Mouse (Mus musculus) lung, embryonic 16.5 days (tissue): Measurements from ENCODE around the gene Zfp692. TPM values are rescaled to one million over a fixed set of nuclear protein-coding genes. Genes with fewer than 3 reads are reported as not detected.

Experiments
- polyA plus RNA-seq: library from polyadenylated mRNA; unstranded; fragments of >200 nt; fragmentation: Nextera tagmentation; extraction: Ambion mirVana; gene quantifications from 2 replicates; pipeline ENCODE4 v1.2.1, GENCODE M21; 2015

The Zfp692 gene
- polyA plus RNA-seq, 1 experiment from 2014 or later = 24.4 TPM

Other genes starting within 250 kb of the Zfp692 start
- not detected in 2 replicates for gene Gm12248, start 213.9 kb upstream of the Zfp692 start, polyA plus RNA-seq
- gene Cnot8, start 202.9 kb upstream of the Zfp692 start, polyA plus RNA-seq = 87.2 and 98.8 TPM in 2 replicates
- gene Gemin5, start 138.5 kb upstream of the Zfp692 start, polyA plus RNA-seq = 14.7 and 15.1 TPM in 2 replicates
- 108 and 109 TPM in 2 replicates for gene Mrpl22, start 135.4 kb upstream of the Zfp692 start, polyA plus RNA-seq
- gene Igtp, start 107.5 kb upstream of the Zfp692 start, polyA plus RNA-seq = 4.7 and 7.4 TPM in 2 replicates
- 3.0 and 3.2 TPM in 2 replicates for gene Irgm2, start 107.5 kb upstream of the Zfp692 start, polyA plus RNA-seq
- 0.10 TPM in 1 of 2 replicates, not detected in the other for gene 4930438A08Rik, start 32.3 kb upstream of the Zfp692 start, polyA plus RNA-seq
- gene Zfp672, start 23.3 kb downstream of the Zfp692 start, polyA plus RNA-seq = 35.4 and 37.6 TPM in 2 replicates
- gene Sh3bp5l, start 23.7 kb downstream of the Zfp692 start, polyA plus RNA-seq = 35.1 and 36.9 TPM in 2 replicates
- gene Lypd8, start 72.0 kb downstream of the Zfp692 start, polyA plus RNA-seq = 0.33 TPM in 1 of 2 replicates, not detected in the other
- gene 1810065E05Rik, start 114.0 kb downstream of the Zfp692 start, polyA plus RNA-seq = not detected in 2 replicates
- not detected in 2 replicates for gene Gm12253, start 125.5 kb downstream of the Zfp692 start, polyA plus RNA-seq
- gene Lypd9, start 145.9 kb downstream of the Zfp692 start, polyA plus RNA-seq = not detected in 2 replicates
- gene Olfr30, start 155.2 kb downstream of the Zfp692 start, polyA plus RNA-seq = not detected in 2 replicates
- 0.14 and 0.19 TPM in 2 replicates for gene Olfr332, start 185.5 kb downstream of the Zfp692 start, polyA plus RNA-seq
- not detected in 2 replicates for gene Olfr331, start 195.5 kb downstream of the Zfp692 start, polyA plus RNA-seq
- gene Olfr330, start 227.8 kb downstream of the Zfp692 start, polyA plus RNA-seq = not detected in 2 replicates
- gene Olfr329-ps, start 239.4 kb downstream of the Zfp692 start, polyA plus RNA-seq = not detected in 2 replicates
- 0.05 TPM in 1 of 2 replicates, not detected in the other for gene Olfr328, start 248.6 kb downstream of the Zfp692 start, polyA plus RNA-seq